Mouse (Mus musculus): Measurements from ENCODE around the gene Dcaf15. TPM values are rescaled to one million over a fixed set of nuclear protein-coding genes. Genes with fewer than 3 reads are reported as not detected.

The Dcaf15 gene
- polyA plus RNA-seq, 1 experiment: 26.6 TPM

DNA sequence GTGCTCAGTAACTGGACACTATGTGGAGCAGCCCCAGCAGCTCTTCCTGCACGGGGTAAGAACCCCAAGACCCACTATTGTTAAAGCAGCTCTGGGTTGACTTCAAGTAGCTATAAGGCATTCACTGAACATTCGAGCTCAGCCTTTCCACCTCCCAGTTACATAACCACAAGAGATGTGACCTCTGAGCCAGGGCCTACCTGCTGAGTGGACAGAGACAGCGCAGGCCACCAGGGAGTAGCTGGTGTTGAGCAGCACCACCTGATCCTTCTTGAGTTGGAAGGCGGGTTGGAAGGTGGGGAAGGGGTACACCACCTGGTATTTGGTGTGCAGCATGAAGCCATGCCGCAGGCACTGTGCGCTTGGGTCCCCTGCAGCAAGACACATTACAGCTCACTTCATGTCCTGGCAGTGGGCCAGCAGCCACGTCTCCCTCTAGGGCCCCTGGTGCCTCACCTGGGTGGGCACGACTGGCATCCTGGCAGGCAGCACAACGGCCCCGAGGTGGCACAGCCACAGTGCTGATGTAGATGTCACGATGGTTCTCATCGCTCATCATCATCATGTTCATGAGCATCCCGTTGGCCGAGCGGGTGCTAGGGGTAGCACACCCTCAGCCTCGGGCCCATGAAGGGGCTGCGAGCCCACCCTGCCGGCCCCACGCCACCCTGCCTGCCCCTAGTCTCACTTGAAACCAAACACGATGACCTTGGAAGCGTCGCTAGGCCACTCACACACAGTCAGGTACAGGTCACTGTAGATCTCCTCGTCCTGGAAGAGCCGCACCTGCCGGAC lies 2.9 kb downstream of the Dcaf15 start:
- DNase-seq (ENCODE audit: low spot score): no peak

GRCm38 (mm10) chr8:84098376-84098775 lies 6.2 kb downstream of the Dcaf15 start:
- DNase-seq (ENCODE audit: low spot score): no peak

- DNase-seq (ENCODE audit: low spot score): no peak
These were observed 8.5 kb downstream of the Dcaf15 start for GRCm38 (mm10) chr8:84096061-84096460.

DNA sequence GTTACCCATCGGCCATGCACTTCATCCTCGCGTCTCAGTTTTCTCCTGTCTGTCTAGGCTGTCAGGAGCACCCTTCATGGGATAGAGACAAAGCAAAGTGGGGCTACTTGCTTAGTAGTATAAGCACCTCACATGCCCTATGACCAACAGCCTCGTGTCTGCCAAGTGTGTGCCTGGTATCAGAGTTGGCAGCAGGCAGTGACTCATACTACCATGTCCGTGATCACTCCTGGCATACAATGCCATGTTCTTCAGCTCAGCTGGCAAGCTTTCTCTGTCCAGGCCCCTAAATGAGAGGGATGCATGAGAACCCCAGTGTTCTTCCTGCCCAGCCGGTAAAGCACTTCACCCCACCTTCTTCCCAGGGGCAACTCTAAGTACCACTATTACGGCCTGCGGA lies 14.0 kb downstream of the Dcaf15 start:
- DNase-seq (ENCODE audit: low spot score): no peak

DNA sequence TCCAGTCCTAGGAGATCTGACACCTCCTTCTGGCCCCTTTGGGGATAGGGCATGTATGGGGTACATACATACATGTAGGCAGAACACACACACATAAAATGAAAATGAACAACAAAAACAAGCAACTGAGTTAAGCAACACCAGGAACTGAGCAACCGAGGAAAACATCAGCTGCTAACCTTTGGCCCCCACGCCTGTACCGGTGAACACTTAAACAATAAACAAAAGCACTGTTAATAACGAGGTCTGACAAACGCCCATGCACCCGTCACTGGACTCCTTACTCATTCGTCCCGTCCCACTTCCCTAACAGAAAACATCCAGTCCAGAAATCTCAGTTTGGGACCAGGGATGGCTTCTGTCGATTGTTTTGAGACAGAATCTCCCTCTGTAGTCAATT lies 15.3 kb downstream of the Dcaf15 start:
- no peak for DNase-seq (ENCODE audit: low spot score)

DNA sequence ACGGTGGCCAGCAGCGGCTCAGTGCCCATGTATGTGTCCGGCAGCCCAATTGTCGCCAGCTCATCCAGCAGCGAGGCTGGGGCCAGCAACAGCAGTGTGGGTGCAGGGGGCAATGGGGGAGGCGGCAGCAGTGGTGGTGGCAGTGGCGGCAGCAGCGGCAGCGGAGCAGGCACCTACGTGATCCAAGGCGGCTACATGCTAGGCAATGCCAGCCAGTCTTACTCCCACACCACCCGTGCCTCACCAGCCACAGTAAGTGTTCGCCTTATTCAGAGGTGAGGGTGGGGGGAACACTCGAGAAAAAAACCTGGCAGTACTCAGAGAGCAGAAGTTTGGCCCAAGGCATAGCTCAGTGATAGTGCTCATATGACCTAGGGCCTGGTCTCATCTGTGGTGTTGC lies 16.7 kb downstream of the Dcaf15 start:
- DNase-seq (ENCODE audit: low spot score): no peak

- DNase-seq (ENCODE audit: low spot score): no peak
These were observed 17.4 kb downstream of the Dcaf15 start for GRCm38 (mm10) chr8:84087156-84087555.

DNA sequence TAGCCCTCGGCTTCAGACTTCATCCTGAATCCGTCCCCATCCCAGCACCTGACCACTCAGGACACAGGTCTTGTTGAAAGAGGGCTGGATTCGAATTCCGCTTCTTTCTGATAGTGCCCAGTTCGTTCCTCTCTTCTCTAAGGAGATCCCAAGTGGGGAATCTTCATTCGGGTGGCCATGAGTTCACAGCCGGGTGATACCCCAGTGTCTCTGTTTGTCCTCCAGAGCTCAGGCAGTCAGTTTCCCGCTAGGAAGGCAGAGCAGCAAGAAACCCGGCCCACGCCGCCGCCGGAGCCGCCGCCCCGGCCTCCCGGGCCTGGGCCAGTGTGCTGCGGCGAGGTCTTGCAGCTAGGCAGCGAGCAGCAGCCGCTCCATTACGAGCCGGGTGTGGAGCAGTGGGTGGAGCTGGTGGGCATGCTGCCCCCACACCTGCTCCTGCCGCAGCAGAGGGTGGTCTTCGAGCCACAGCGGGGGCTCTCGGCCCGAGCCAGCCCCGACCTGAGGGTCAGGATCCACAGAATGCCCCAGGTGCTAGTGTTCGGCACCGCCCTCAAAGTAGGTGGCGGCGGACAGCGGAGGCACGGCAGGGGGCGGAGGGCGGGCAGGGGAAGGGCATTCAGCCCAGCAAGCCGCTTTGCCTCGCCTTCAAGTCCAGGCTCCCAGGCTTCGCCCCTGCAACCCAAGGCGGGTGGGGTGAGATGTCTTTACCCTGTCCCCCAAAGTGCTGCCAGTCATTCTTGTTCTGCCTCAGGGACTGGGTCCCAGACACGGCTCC lies 20.0 kb downstream of the Dcaf15 start:
- DNase-seq (ENCODE audit: low spot score): no peak

GRCm38 (mm10) chr8:84083829-84084241 lies 20.7 kb downstream of the Dcaf15 start:
- no peak for DNase-seq (ENCODE audit: low spot score)

DNA sequence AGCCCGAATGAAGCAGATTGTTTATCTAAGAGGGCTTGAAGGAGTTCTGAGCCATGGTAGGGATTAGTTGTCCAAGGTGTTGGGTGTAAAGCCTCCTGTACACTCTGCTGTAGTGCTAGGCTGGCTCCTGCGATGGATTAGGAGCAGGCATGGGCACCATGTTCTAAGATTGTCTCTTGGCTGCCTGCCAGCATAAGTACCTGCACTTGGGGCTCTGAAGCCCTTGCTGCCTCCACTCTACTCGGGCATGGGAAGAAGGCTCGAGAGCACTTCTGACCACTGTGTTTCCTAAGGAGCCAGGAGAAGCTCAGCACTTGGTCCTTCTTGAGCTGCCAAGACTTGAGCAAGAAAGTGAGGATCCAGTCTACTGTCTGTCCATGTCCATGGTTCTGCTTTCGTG lies 25.4 kb downstream of the Dcaf15 start:
- no peak for DNase-seq (ENCODE audit: low spot score)

DNA sequence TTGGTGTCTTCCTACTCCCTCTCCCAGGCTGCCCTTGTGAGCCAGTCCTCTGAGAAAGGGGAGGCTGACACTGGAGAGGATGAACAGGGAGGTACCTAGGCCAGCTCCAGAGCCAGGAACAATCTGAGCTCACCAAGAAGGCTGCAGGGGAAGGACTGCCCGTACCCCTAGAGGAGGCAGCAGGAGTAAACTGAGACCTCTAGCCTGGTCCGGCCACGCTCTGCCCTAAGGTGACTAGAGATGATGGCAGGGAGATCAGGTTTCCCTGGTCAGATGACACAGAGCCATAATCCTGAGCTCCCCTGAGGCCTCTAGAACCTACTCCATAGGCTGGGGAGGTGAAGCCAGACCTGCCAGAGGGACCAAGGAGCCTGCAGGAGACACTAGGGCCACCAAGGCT lies 27.7 kb downstream of the Dcaf15 start:
- DNase-seq (ENCODE audit: low spot score): no peak

DNA sequence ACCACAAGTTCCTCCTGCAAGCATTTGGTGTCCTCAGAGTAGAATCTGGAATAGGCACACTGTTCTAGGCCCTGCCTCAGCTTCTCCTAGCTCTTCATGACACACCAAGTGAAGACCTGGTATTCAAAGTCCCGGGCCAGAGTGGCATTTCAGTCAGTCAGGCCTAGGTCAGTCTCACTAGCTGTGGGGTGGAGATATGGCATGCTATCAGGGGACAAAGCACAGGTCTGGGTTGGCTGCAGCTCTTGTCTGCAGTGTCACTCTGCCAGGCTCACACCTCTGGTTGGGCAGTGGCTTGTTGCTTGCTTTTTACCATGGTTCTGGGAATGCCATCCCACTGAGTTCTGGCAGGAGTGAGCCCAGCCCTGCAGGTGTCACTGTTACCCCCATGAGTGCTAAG lies 28.2 kb downstream of the Dcaf15 start:
- DNase-seq (ENCODE audit: low spot score): no peak

DNA sequence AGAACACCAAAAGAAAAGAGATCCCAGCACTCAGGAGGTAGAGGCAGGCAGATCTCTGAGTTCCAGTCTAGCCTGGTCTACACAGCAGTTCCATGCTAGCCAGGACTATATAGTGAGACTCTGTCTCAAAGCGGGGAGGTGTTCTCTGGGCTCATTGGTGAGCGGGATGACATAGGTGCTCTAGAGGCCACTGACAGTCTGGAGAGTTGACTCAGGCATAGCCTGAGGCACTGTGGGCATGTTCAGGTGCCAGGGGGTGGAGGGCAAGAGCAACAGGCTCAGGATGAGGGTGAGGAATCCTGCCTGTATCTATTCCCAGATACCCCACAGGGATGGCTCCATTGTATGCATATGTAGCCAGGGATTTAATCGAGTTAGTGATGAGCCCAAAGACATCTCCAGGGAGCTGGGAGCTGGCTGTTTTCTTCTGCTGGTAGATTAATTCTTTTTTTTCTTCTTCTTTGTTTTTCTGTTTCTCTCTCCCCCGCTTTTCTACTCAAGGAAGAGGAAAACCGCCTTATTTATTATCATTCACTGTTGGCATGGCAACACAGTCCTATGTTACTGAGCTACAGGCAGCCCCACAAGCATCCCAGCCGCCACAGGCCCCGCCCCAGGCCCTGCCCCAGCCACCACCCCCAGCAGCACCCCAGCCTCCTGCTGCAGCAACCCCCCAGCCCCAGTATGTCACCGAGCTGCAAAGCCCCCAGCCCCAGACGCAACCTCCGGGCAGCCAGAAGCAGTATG lies 31.2 kb downstream of the Dcaf15 start:
- DNase-seq (ENCODE audit: low spot score): no peak

DNA sequence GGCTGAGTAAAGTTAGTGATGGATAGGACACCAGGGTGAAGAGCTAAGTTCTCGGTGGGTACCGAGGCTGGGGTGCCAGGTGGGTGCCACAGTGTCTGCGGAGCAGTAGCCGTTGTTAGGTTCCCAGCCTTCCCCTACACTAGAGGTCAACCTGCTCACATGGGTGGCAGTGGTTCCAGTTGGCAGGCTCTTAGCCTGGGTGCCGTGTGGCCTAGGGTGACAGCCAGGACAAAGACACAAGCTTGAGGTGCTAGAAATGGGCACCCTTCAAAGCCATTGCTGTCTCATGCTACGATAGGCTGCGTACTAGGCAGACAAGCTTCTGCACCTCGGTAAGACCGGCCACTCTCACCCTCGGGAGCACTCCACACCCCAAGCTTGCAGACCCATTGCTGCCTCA lies 32.2 kb downstream of the Dcaf15 start:
- no peak for DNase-seq (ENCODE audit: low spot score)

DNA sequence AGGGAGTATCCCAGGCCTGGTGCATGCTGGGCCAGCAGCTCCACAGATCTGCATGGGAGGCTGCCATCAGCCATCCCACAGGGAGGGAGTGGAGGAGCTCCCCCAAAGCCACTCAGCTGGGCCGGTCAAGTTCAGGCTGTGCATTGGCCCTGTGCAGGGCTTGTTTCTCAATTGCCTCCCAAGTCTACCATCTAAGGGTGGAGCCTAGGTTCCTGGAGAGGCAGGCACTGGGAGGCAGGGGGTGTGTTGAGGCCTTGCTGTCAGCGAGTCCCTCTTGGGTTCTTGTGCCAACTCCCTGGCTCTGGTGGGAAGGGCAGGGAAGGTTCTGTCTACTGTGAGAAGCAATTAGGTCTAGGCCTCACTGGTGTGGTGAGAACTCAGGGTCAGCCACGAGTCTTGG lies 32.6 kb downstream of the Dcaf15 start:
- no peak for DNase-seq (ENCODE audit: low spot score)

DNA sequence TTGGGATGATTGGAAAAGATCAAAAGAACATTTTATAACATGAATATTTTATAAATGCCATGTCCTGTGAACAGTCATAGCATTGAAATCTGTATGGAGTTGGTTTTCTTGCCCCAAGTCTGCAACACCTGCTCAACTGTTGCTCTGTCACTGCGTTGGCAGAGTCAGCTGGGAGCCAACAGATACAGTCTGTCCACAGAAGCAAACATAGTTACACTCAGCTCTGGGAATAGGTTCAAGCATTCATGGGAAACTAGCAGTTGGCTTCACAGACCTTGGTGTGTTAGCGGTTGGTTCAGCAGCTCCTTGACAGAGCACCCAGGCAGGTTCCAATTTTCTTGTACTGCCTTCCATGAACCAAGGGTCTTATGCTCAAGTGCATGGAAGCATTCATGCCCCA lies 33.9 kb downstream of the Dcaf15 start:
- no peak for DNase-seq (ENCODE audit: low spot score)

- DNase-seq (ENCODE audit: low spot score): no peak
These were observed 34.3 kb downstream of the Dcaf15 start for GRCm38 (mm10) chr8:84070241-84070640.

DNA sequence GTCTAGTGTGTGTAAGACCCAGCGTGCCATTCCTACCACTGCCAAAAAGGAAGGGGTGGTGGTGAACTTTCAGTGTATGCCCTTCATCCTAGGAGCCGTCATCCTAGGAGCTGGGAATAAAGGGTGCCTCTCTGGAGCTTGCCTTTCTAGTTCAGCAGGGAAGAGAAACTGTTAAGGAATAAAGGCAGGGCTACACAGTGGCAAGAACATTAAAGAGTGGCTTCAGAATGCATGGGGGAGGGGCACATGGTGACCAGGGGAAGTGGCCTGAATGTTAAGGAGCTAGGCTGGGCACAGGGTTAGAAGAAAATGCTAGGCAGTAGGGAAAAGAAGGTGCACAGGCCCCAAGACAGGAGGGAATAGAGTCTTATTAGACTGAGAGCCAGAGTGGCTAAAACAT lies 34.8 kb downstream of the Dcaf15 start:
- DNase-seq (ENCODE audit: low spot score): no peak

DNA sequence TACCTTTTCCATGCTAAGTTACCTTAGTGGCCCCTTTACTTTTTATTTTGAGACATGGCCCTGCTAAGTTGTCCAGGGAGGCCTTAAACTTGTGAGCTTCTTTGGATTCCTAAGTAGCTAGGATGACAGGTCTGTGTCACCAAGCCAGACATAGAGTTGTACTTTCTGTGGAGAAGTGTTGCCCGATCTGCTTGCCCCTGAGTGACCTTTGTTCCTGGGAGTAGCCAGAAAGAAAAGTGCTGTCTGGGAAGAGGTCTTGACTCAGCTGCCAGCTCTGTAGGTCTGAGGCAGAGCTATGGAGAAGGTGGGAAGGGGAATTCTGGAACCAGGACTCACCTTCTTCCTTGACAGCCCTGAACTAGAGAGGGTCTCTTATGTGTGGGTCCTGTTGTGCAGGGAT lies 35.4 kb downstream of the Dcaf15 start:
- DNase-seq (ENCODE audit: low spot score): no peak

- DNase-seq (ENCODE audit: low spot score): no peak
These were observed 36.1 kb downstream of the Dcaf15 start for GRCm38 (mm10) chr8:84068316-84069035.

DNA sequence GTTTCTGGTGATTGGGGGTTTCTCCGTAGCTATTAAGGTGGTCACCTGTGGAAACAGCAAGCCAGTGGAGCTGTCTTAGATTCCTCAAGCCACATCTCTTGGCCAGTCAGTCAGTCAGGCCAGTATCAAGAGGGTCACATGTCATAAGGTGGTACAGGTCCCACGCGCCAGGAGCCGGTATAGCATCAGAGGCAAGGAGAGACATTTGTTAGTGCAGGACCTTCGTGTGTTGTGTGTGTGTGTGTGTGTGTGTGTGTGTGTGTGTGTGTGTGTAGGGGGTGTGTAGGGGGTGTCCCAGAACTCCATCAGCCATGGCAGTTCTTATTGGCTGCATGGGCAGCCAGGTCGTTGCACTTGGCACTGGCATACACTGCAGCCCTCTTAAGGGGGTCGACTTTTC lies 36.7 kb downstream of the Dcaf15 start:
- DNase-seq (ENCODE audit: low spot score): no peak

DNA sequence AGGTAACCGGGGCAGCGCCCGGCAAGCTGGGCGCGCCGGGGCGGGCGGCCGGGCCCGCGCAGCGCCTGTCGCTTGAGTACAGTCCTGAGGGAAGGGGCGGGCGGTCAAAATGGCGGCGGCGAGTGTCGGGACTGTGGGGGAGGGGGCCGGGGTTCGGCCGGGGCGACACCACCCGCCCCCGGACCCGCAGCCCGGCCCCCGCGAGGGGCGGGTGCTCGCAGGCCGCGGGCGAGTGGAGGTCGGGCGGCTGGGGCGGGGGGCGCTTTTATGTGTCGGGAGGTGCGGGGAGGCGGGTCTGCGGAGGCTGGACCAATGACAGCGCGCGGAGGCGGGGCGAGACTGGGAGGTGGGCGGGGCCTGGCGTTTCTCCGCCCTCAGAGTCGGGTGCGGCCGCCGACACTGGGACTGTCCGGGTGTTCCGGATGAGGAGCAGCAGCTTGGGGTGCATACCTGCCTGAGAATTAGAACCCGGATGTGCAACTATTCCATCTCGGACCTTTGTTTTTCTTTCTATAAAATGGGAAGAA lies 37.5 kb downstream of the Dcaf15 start:
- peak; percentile 98 for DNase-seq (ENCODE audit: low spot score)
